Mouse (Mus musculus) liver, postnatal 0 days (tissue): ENCODE measurements around the gene Smim13.

ENCODE experiments used
- CTCF ChIP-seq: sonication (generic); IDR thresholded peaks from 2 replicates; pipeline ENCODE4 v1.5.1; 2016; ENCODE audit warnings: antibody characterized with exemption, low read depth
- EP300 ChIP-seq: IDR thresholded peaks from 2 replicates; pipeline ENCODE4 v1.6.1; 2016; ENCODE audit warnings: antibody characterized with exemption, low read depth, mild to moderate bottlenecking

GRCm38 (mm10) chr13:41248751-41249520 lies 708 bp upstream of the Smim13 start:
- no peak for TF ChIP-seq CTCF
- peak; percentile 73 for TF ChIP-seq EP300
